Mouse (Mus musculus): ENCODE measurements at regions not wholly inside any gene's neighbourhood (a gene's known extent, or its start where the extent isn't known, plus 50 kb on each side); places are given as distances from the start of the nearest gene placed in this dataset.

- TF ChIP-seq POLR2A (IDR thresholded peaks at IDR 0.05; ENCODE audit: control insufficient read depth, low read depth, low read length) (no peak), CTCF (IDR thresholded peaks at IDR 0.05; ENCODE audit: control insufficient read depth, insufficient read depth, insufficient replicate concordance, low read depth, low read length) (no peak)
- no peaks in the 10 kb centered on the region for H3K4me1 ChIP-seq (ENCODE audit: control insufficient read depth, insufficient read depth, low read length)
- H3K27me3 ChIP-seq (ENCODE audit: control insufficient read depth, insufficient read depth, low read length), result no peaks in the 10 kb centered on the region
- H3K4me3 ChIP-seq (ENCODE audit: control insufficient read depth, low read depth, low read length), result no peak overlapping the region
- H3K27ac ChIP-seq (ENCODE audit: control insufficient read depth, insufficient read depth, low read depth, low read length), result no peak overlapping the region
- H3K36me3 ChIP-seq (ENCODE audit: control insufficient read depth, insufficient read depth, low read length), result no peaks in the 10 kb centered on the region
Observed at GRCm38 (mm10) chr15:102800049-102800448, 78.1 kb upstream of the Calcoco1 start.

GRCm38 (mm10) chr15:102802265-102802813 lies 80.4 kb upstream of the Calcoco1 start:
- TF ChIP-seq POLR2A (IDR thresholded peaks at IDR 0.05; ENCODE audit: control insufficient read depth, low read depth, low read length), result no peak
- Histone ChIP-seq H3K4me1 (ENCODE audit: control insufficient read depth, insufficient read depth, low read length) (no peaks in the 10 kb centered on the region), H3K36me3 (ENCODE audit: control insufficient read depth, insufficient read depth, low read length) (no peaks in the 10 kb centered on the region), H3K4me3 (ENCODE audit: control insufficient read depth, low read depth, low read length) (no peak overlapping the region), H3K27ac (ENCODE audit: control insufficient read depth, insufficient read depth, low read depth, low read length) (no peak overlapping the region), H3K27me3 (ENCODE audit: control insufficient read depth, insufficient read depth, low read length) (no peaks in the 10 kb centered on the region)

GRCm38 (mm10) chr15:102807353-102807752 lies 85.4 kb upstream of the Calcoco1 start:
- Histone ChIP-seq H3K4me1 (ENCODE audit: control insufficient read depth, insufficient read depth, low read length) (no peaks in the 10 kb centered on the region), H3K27me3 (ENCODE audit: control insufficient read depth, insufficient read depth, low read length) (no peaks in the 10 kb centered on the region), H3K36me3 (ENCODE audit: control insufficient read depth, insufficient read depth, low read length) (no peaks in the 10 kb centered on the region), H3K27ac (ENCODE audit: control insufficient read depth, insufficient read depth, low read depth, low read length) (no peak overlapping the region), H3K4me3 (ENCODE audit: control insufficient read depth, low read depth, low read length) (no peak overlapping the region)
- no peak for TF ChIP-seq CTCF (IDR thresholded peaks at IDR 0.05; ENCODE audit: control insufficient read depth, insufficient read depth, insufficient replicate concordance, low read depth, low read length)
- TF ChIP-seq POLR2A (IDR thresholded peaks at IDR 0.05; ENCODE audit: control insufficient read depth, low read depth, low read length), result no peak

- Histone ChIP-seq H3K4me3 (ENCODE audit: control insufficient read depth, low read depth, low read length) (no peak overlapping the region), H3K36me3 (ENCODE audit: control insufficient read depth, insufficient read depth, low read length) (no peaks in the 10 kb centered on the region), H3K27me3 (ENCODE audit: control insufficient read depth, insufficient read depth, low read length) (no peaks in the 10 kb centered on the region), H3K27ac (ENCODE audit: control insufficient read depth, insufficient read depth, low read depth, low read length) (no peak overlapping the region), H3K4me1 (ENCODE audit: control insufficient read depth, insufficient read depth, low read length) (no peaks in the 10 kb centered on the region)
- TF ChIP-seq CTCF (IDR thresholded peaks at IDR 0.05; ENCODE audit: control insufficient read depth, insufficient read depth, insufficient replicate concordance, low read depth, low read length) (no peak), POLR2A (IDR thresholded peaks at IDR 0.05; ENCODE audit: control insufficient read depth, low read depth, low read length) (no peak)
Observed at GRCm38 (mm10) chr15:102819181-102819580, 97.2 kb upstream of the Calcoco1 start.

GRCm38 (mm10) chr15:102839688-102840087 lies 81.2 kb upstream of the Hoxc13 start:
- TF ChIP-seq CTCF (IDR thresholded peaks at IDR 0.05; ENCODE audit: control insufficient read depth, insufficient read depth, insufficient replicate concordance, low read depth, low read length), result no peak
- TF ChIP-seq POLR2A (IDR thresholded peaks at IDR 0.05; ENCODE audit: control insufficient read depth, low read depth, low read length), result no peak
- Histone ChIP-seq H3K4me1 (ENCODE audit: control insufficient read depth, insufficient read depth, low read length) (no peaks in the 10 kb centered on the region), H3K36me3 (ENCODE audit: control insufficient read depth, insufficient read depth, low read length) (no peaks in the 10 kb centered on the region), H3K4me3 (ENCODE audit: control insufficient read depth, low read depth, low read length) (no peak overlapping the region), H3K27ac (ENCODE audit: control insufficient read depth, insufficient read depth, low read depth, low read length) (no peak overlapping the region), H3K27me3 (ENCODE audit: control insufficient read depth, insufficient read depth, low read length) (no peaks in the 10 kb centered on the region)

- H3K4me3 ChIP-seq (ENCODE audit: control insufficient read depth, low read depth, low read length), result no peak overlapping the region
- no peaks in the 10 kb centered on the region for H3K36me3 ChIP-seq (ENCODE audit: control insufficient read depth, insufficient read depth, low read length)
- H3K27ac ChIP-seq (ENCODE audit: control insufficient read depth, insufficient read depth, low read depth, low read length), result no peak overlapping the region
- TF ChIP-seq CTCF (IDR thresholded peaks at IDR 0.05; ENCODE audit: control insufficient read depth, insufficient read depth, insufficient replicate concordance, low read depth, low read length) (no peak), POLR2A (IDR thresholded peaks at IDR 0.05; ENCODE audit: control insufficient read depth, low read depth, low read length) (no peak)
- peaks cover 4% of the 10 kb centered on the region; the same call in 1 of the 2 replicates for H3K4me1 ChIP-seq (ENCODE audit: control insufficient read depth, insufficient read depth, low read length)
- H3K27me3 ChIP-seq (ENCODE audit: control insufficient read depth, insufficient read depth, low read length), result no peaks in the 10 kb centered on the region
Observed at GRCm38 (mm10) chr15:102862374-102862773, 58.5 kb upstream of the Hoxc13 start.

GRCm38 (mm10) chr15:102866788-102867187 lies 54.1 kb upstream of the Hoxc13 start:
- TF ChIP-seq CTCF (IDR thresholded peaks at IDR 0.05; ENCODE audit: control insufficient read depth, insufficient read depth, insufficient replicate concordance, low read depth, low read length), result no peak
- no peak for TF ChIP-seq POLR2A (IDR thresholded peaks at IDR 0.05; ENCODE audit: control insufficient read depth, low read depth, low read length)
- H3K4me3 ChIP-seq (ENCODE audit: control insufficient read depth, low read depth, low read length), result no peak overlapping the region
- no peaks in the 10 kb centered on the region for H3K27me3 ChIP-seq (ENCODE audit: control insufficient read depth, insufficient read depth, low read length)
- no peak overlapping the region for H3K27ac ChIP-seq (ENCODE audit: control insufficient read depth, insufficient read depth, low read depth, low read length)
- peaks cover 4% of the 10 kb centered on the region; the same call in 1 of the 2 replicates for H3K4me1 ChIP-seq (ENCODE audit: control insufficient read depth, insufficient read depth, low read length)
- no peaks in the 10 kb centered on the region for H3K36me3 ChIP-seq (ENCODE audit: control insufficient read depth, insufficient read depth, low read length)
